Mouse (Mus musculus) erythroblast, embryonic 14.5 days (primary cell): ENCODE results near the gene Fndc4. TPM values are rescaled to one million over a fixed set of nuclear protein-coding genes. Genes with fewer than 3 reads are reported as not detected.
A peak's percentile ranks its signal among the peaks of the same experiment; 100 is the strongest.

Source experiments
- H3K27me3 ChIP-seq: 2 replicates; pipeline ENCODE4 v1.6.1; 2012; ENCODE audit warnings: inconsistent platforms; ENCODE audit not compliant: control insufficient read depth
- H3K36me3 ChIP-seq: 2 replicates; pipeline ENCODE4 v1.6.1; 2012; ENCODE audit warnings: mild to moderate bottlenecking, inconsistent platforms; ENCODE audit not compliant: control insufficient read depth
- H3K4me1 ChIP-seq: 2 replicates; pipeline ENCODE4 v1.6.1; 2012; ENCODE audit warnings: inconsistent platforms; ENCODE audit not compliant: control insufficient read depth
- H3K4me3 ChIP-seq: replicated peaks from 2 replicates; pipeline ENCODE3; 2012; ENCODE audit warnings: moderate library complexity, mild to moderate bottlenecking, inconsistent platforms
- H3K9me3 ChIP-seq: 2 replicates; pipeline ENCODE4 v1.6.1; 2012; ENCODE audit warnings: low read length, inconsistent platforms, mixed read lengths; ENCODE audit not compliant: control insufficient read depth
- GATA1 ChIP-seq: IDR thresholded peaks from 2 replicates; pipeline ENCODE4 v1.6.1; 2012; ENCODE audit warnings: low read length, inconsistent platforms, mixed read lengths
- TAL1 ChIP-seq: IDR thresholded peaks from 3 replicates; pipeline ENCODE4 v1.6.1; 2012; ENCODE audit warnings: low read length, inconsistent platforms, mixed read lengths
- polyA plus RNA-seq: library from polyadenylated mRNA; stranded (reverse); fragments of >175 nt; gene quantifications from 2 replicates; pipeline ENCODE4 v1.2.3, GENCODE M21; 2012

Fndc4 gene
- 0.17 TPM in 1 of 2 replicates, not detected in the other for polyA plus RNA-seq

DNA sequence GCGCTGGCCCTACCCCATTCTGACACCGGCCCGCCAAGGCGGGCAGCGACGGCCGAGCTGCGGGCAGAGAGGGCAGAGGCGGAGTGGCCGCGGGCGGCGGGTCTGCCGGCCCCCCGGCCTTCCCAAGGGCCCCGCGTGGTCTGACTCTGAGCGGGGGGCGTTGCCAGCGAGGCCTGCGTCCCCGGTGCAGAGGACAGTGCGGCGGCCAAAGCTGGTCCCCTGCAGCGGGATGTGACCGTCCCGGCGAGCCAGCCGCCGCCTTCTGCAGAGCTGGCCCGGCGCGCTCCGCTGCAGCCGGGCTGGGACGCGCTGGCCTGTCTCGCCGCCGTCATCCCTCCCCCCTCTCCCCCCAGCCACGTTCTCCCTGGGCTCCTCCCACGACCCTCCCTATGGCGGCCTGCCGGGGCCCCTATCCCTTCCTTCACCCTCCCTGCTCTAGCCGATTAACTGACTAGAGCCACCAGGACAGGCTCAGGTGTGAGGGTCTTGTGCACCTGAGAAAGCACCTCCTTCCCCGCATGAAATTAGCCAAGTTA lies at the start of gene Fndc4:
Fndc4 (minus strand) TSS at position 475 of the 536 bp plus-strand sequence.
- Histone ChIP-seq H3K4me1 (peaks cover 24% of the 10 kb centered on the region), H3K4me3 (peak within 1 kb of the TSS; percentile 47), H3K36me3 (peaks cover 2% of the 10 kb centered on the region; the same call in 1 of the 2 replicates), H3K27me3 (peaks cover 59% of the 10 kb centered on the region), H3K9me3 (no peaks in the 10 kb centered on the region; the same call in 1 of the 2 replicates)
- TF ChIP-seq TAL1 (no peak), GATA1 (no peak)

DNA sequence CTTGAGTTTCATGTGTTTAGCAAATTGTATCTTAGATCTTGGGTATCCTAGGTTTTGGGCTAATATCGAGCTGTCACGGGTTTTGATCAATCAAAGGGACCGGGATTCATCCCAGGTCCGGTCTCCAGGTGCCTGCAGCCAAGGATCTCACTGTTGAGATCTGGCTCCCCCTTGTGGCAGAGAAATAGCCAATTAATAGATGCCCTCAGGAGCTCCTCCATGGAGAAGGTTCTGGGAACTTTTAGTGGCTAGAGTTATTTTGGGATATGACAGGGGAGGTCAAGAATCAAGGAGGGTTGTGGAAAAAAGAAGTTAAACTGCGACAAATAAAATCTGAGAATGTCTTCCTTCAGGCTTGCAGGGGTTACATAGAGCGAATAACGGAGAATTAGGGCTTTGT lies 32.4 kb upstream of the Fndc4 start:
- no peaks in the 10 kb centered on the region for H3K4me1 ChIP-seq
- TF ChIP-seq GATA1 (no peak), TAL1 (no peak)
- no peaks in the 10 kb centered on the region for H3K27me3 ChIP-seq
- H3K4me3 ChIP-seq, result no peak overlapping the region
- no peaks in the 10 kb centered on the region for H3K36me3 ChIP-seq
- peaks cover 8% of the 10 kb centered on the region for H3K9me3 ChIP-seq

GRCm38 (mm10) chr5:31326850-31327249 lies 31.0 kb upstream of the Fndc4 start:
- TF ChIP-seq GATA1, result no peak
- TF ChIP-seq TAL1, result no peak
- Histone ChIP-seq H3K4me3 (no peak overlapping the region), H3K9me3 (no peaks in the 10 kb centered on the region), H3K4me1 (no peaks in the 10 kb centered on the region), H3K36me3 (no peaks in the 10 kb centered on the region), H3K27me3 (no peaks in the 10 kb centered on the region)

GRCm38 (mm10) chr5:31324085-31324484 lies 28.2 kb upstream of the Fndc4 start:
- H3K36me3 ChIP-seq, result no peaks in the 10 kb centered on the region
- H3K27me3 ChIP-seq, result no peaks in the 10 kb centered on the region
- peaks cover 2% of the 10 kb centered on the region; the same call in 1 of the 2 replicates for H3K9me3 ChIP-seq
- H3K4me1 ChIP-seq, result no peaks in the 10 kb centered on the region
- TF ChIP-seq GATA1 (no peak), TAL1 (no peak)
- H3K4me3 ChIP-seq, result no peak overlapping the region

DNA sequence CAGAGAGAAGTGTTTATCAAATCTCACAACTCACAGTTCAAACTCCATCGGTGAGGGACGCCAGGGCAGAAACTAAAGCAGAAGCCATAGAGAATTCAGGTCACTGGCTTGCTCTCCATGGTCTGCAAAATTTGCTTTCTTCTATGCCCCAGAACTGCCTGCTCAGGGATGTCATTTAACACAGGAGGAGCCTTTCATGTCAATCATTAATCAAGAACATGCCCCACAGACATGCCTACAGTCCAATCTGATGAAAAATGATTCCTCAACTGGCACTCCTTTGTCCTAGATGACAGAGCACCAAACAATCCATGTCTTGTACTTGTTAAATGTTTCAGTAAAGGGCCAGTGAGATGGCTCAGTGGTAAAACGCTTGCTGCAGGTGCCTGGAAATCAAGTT lies 26.9 kb upstream of the Fndc4 start:
- TF ChIP-seq TAL1 (no peak), GATA1 (no peak)

GRCm38 (mm10) chr5:31312806-31313205 lies 16.9 kb upstream of the Fndc4 start:
- H3K36me3 ChIP-seq, result no peaks in the 10 kb centered on the region; the same call in 1 of the 2 replicates
- TF ChIP-seq TAL1 (no peak), GATA1 (no peak)
- no peak overlapping the region for H3K4me3 ChIP-seq
- H3K4me1 ChIP-seq, result no peaks in the 10 kb centered on the region
- no peaks in the 10 kb centered on the region; the same call in 1 of the 2 replicates for H3K9me3 ChIP-seq
- H3K27me3 ChIP-seq, result no peaks in the 10 kb centered on the region

More for the DNA sequence above, 26.9 kb upstream of the Fndc4 start:
- H3K27me3 ChIP-seq, result no peaks in the 10 kb centered on the region
- H3K4me1 ChIP-seq, result no peaks in the 10 kb centered on the region
- H3K9me3 ChIP-seq, result peaks cover 2% of the 10 kb centered on the region; the same call in 1 of the 2 replicates
- no peaks in the 10 kb centered on the region for H3K36me3 ChIP-seq
- H3K4me3 ChIP-seq, result no peak overlapping the region

DNA sequence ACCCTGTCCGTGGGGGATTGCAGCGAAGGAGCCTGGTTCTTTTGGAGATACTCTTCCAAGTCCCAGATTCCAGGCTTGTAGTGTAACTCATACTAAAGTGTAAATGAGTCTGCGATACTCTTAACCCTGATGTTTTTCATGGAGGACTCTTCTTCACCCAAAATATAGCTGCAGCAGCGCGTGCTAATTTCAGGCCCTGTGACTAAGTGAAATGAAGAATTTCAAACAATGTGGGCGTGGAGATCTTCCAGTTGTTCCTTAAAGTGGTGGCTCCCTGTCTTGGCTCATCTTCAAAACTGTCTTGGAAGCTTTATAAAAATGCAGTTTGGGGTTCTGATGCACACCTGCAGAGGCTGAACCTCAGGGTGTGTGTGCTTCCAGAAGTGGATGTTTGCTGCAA lies 7.2 kb upstream of the Fndc4 start:
- H3K9me3 ChIP-seq, result no peaks in the 10 kb centered on the region
- H3K4me1 ChIP-seq, result no peaks in the 10 kb centered on the region

DNA sequence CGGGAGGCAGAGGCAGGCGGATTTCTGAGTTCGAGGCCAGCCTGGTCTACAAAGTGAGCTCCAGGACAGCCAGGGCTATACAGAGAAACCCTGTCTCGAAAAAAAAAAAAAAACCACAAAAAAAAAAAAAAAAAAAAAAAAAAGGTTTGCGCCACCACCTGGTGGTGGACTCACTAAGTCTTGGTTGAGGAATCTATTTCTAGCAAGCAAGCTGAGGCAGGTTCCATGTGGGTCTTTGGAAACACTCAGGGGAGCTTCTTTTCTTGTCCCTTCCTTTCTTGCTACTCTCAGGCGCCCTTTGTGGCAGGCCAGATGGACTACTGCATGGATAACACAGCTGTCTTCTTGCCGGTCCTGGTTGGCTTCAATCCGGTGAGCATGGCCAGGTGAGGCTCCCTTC lies 6.0 kb upstream of the Fndc4 start:
- no peak overlapping the region for H3K4me3 ChIP-seq
- H3K36me3 ChIP-seq, result no peaks in the 10 kb centered on the region
- peaks cover 21% of the 10 kb centered on the region for H3K27me3 ChIP-seq
- TF ChIP-seq TAL1 (no peak), GATA1 (no peak)
- no peaks in the 10 kb centered on the region for H3K4me1 ChIP-seq
- no peaks in the 10 kb centered on the region for H3K9me3 ChIP-seq

More for the DNA sequence above, 7.2 kb upstream of the Fndc4 start:
- Histone ChIP-seq H3K4me3 (no peak overlapping the region), H3K27me3 (peaks cover 8% of the 10 kb centered on the region), H3K36me3 (no peaks in the 10 kb centered on the region)
- TF ChIP-seq TAL1 (no peak), GATA1 (no peak)

DNA sequence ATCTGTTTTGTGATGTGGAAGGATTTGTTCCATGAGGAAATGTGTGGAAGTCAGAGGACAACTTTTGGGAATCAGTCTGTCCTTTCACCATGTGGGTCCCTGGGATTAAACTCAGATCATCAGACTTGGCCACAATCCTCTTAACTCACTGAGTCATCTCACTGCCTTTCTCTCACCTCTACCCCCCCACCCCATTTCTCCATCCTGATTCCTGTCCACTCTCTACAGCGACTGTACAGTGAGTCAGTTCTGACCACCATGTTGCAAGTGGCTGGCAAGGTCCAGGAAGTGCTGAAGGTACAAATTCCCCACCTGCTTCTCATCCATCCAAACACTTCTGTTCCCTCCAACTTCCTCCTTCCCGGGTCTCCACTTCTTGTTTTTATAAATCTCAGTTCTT lies 2.6 kb upstream of the Fndc4 start:
- Histone ChIP-seq H3K4me1 (peaks cover 7% of the 10 kb centered on the region), H3K4me3 (no peak overlapping the region), H3K27me3 (peaks cover 54% of the 10 kb centered on the region), H3K36me3 (peaks cover under 1% of the 10 kb centered on the region; the same call in 1 of the 2 replicates), H3K9me3 (no peaks in the 10 kb centered on the region; the same call in 1 of the 2 replicates)
- TF ChIP-seq TAL1 (no peak), GATA1 (no peak)

- TF ChIP-seq GATA1 (no peak), TAL1 (no peak)
- Histone ChIP-seq H3K27me3 (peaks cover 59% of the 10 kb centered on the region), H3K9me3 (no peaks in the 10 kb centered on the region; the same call in 1 of the 2 replicates), H3K36me3 (peaks cover 2% of the 10 kb centered on the region; the same call in 1 of the 2 replicates), H3K4me1 (peaks cover 7% of the 10 kb centered on the region), H3K4me3 (no peak overlapping the region)
These were observed 2.1 kb upstream of the Fndc4 start for GRCm38 (mm10) chr5:31297981-31298380.
